Mouse (Mus musculus): ENCODE results near the gene Mpeg1.

DNA sequence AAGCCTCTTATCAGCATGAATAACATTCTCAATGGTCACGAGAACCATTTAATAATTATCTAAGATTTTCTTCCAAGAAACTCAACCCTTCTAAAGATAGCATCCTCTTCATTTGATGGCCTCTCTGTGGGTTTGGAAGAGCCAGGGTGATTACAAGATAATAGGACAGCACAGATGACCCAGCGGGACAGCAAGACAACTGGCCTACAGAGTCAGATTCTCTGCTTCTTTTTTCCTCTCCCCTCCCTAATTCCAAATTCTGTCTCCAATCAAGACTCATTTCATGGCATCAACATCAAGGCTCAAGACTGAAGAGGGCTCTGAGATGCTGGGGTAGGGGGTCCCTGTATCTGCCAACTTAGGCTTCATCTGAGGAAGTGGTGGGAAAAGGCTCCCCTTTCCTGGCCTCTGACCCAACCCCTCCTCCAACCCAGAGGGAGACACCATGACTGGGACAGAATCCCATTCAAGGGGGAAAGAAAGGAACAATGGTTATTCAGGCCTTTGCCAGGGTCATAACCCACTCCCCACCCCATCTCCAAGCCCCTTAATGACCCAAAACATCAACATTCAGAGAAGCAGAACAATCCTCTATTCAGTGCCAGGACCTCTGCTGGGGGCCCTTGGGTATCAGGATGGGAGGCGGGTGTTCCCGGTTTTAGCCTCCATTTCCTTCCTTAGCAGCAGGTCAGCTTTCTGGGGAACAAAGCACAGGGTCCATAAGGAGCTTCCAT is 33.0 kb downstream of the Mpeg1 start:
- TF ChIP-seq CTCF (IDR thresholded peaks at IDR 0.05; ENCODE audit: low read depth, low read length): no peak
- no peak for TF ChIP-seq POLR2A (IDR thresholded peaks at IDR 0.05; ENCODE audit: borderline replicate concordance, low read depth, low read length)
